Mouse (Mus musculus): ENCODE results near the gene Rab6b. TPM values are rescaled to one million over a fixed set of nuclear protein-coding genes. Genes with fewer than 3 reads are reported as not detected.

The Rab6b gene
- polyA plus RNA-seq, 1 experiment from 2014 or later, result 1.7 TPM

- no peaks in the 10 kb centered on the region for H3K4me1 ChIP-seq (ENCODE audit: control insufficient read depth, insufficient read depth, low read length)
- H3K4me3 ChIP-seq (ENCODE audit: low read depth, low read length), result no peak overlapping the region
- no peak overlapping the region for H3K4me2 ChIP-seq
- ATAC-seq (replicated peaks; ENCODE audit: insufficient number of reproducible peaks, low FRiP score, low TSS enrichment), result no peak
- peaks cover 10% of the 10 kb centered on the region for H3K27me3 ChIP-seq (ENCODE audit: control insufficient read depth, insufficient read depth, low read length)
- H3K9me3 ChIP-seq (replicated peaks; ENCODE audit: control insufficient read depth, low read length), result no peaks in the 10 kb centered on the region
- H3K36me3 ChIP-seq (ENCODE audit: control insufficient read depth, insufficient read depth, low read length), result no peaks in the 10 kb centered on the region
- no peak overlapping the region for H3K9ac ChIP-seq (ENCODE audit: low read depth, low read length)
- no peak overlapping the region for H3K27ac ChIP-seq (ENCODE audit: low read depth, low read length)
- 81% methylated on average over 5 of the region's 5 CpGs for WGBS (ENCODE audit: insufficient replicate concordance)
Observed at GRCm38 (mm10) chr9:103118651-103119275, 7.2 kb downstream of the Rab6b start.

DNA sequence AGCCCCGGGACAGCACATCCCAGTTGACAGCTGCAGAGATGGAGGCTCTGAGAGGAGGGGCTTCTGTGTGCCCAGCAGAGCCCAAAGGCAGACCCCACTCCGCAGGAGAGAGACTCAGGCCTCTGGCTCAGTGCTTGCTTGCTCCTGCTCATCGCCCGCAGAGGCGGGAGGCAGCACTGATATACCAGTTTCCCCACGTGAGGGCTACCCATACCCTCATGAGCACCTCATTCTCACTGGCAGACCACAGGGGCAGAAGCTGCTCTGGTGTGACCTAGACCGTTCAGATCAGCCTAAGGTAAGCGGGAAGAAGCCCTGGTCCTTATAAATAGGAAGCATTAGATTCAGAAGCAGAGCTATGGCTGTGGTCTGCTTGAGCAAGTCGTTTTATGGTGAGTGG is 8.2 kb downstream of the Rab6b start:
- 80% methylated on average over 9 of the region's 9 CpGs for WGBS (ENCODE audit: insufficient replicate concordance)
- no peak overlapping the region for H3K4me3 ChIP-seq (ENCODE audit: low read depth, low read length)
- H3K9ac ChIP-seq (ENCODE audit: low read depth, low read length), result no peak overlapping the region
- no peaks in the 10 kb centered on the region; the same call in 1 of the 2 replicates for H3K27me3 ChIP-seq (ENCODE audit: control insufficient read depth, insufficient read depth, low read length)
- H3K4me1 ChIP-seq (ENCODE audit: control insufficient read depth, insufficient read depth, low read length), result no peaks in the 10 kb centered on the region
- no peaks in the 10 kb centered on the region for H3K36me3 ChIP-seq (ENCODE audit: control insufficient read depth, insufficient read depth, low read length)
- no peak for ATAC-seq (replicated peaks; ENCODE audit: insufficient number of reproducible peaks, low FRiP score, low TSS enrichment)
- H3K27ac ChIP-seq (ENCODE audit: low read depth, low read length), result no peak overlapping the region
- no peak overlapping the region for H3K4me2 ChIP-seq
- no peaks in the 10 kb centered on the region for H3K9me3 ChIP-seq (replicated peaks; ENCODE audit: control insufficient read depth, low read length)

GRCm38 (mm10) chr9:103120231-103120630 is 8.6 kb downstream of the Rab6b start:
- no peak for ATAC-seq (replicated peaks; ENCODE audit: insufficient number of reproducible peaks, low FRiP score, low TSS enrichment)
- Histone ChIP-seq H3K4me2 (no peak overlapping the region), H3K36me3 (ENCODE audit: control insufficient read depth, insufficient read depth, low read length) (no peaks in the 10 kb centered on the region), H3K9me3 (replicated peaks; ENCODE audit: control insufficient read depth, low read length) (no peaks in the 10 kb centered on the region), H3K4me1 (ENCODE audit: control insufficient read depth, insufficient read depth, low read length) (no peaks in the 10 kb centered on the region), H3K9ac (ENCODE audit: low read depth, low read length) (no peak overlapping the region), H3K27ac (ENCODE audit: low read depth, low read length) (no peak overlapping the region), H3K4me3 (ENCODE audit: low read depth, low read length) (no peak overlapping the region), H3K27me3 (ENCODE audit: control insufficient read depth, insufficient read depth, low read length) (no peaks in the 10 kb centered on the region)
- 35% methylated on average over 2 of the region's 2 CpGs for WGBS (ENCODE audit: insufficient replicate concordance)

- Histone ChIP-seq H3K9ac (ENCODE audit: low read depth, low read length) (no peak overlapping the region), H3K4me2 (no peak overlapping the region), H3K4me3 (ENCODE audit: low read depth, low read length) (no peak overlapping the region), H3K27me3 (ENCODE audit: control insufficient read depth, insufficient read depth, low read length) (no peaks in the 10 kb centered on the region), H3K9me3 (replicated peaks; ENCODE audit: control insufficient read depth, low read length) (no peaks in the 10 kb centered on the region), H3K4me1 (ENCODE audit: control insufficient read depth, insufficient read depth, low read length) (no peaks in the 10 kb centered on the region), H3K36me3 (ENCODE audit: control insufficient read depth, insufficient read depth, low read length) (no peaks in the 10 kb centered on the region), H3K27ac (ENCODE audit: low read depth, low read length) (no peak overlapping the region)
- no peak for ATAC-seq (replicated peaks; ENCODE audit: insufficient number of reproducible peaks, low FRiP score, low TSS enrichment)
- WGBS (ENCODE audit: insufficient replicate concordance), result 78% methylated on average over 7 of the region's 7 CpGs
Observed at GRCm38 (mm10) chr9:103121546-103121945, 10.0 kb downstream of the Rab6b start.

DNA sequence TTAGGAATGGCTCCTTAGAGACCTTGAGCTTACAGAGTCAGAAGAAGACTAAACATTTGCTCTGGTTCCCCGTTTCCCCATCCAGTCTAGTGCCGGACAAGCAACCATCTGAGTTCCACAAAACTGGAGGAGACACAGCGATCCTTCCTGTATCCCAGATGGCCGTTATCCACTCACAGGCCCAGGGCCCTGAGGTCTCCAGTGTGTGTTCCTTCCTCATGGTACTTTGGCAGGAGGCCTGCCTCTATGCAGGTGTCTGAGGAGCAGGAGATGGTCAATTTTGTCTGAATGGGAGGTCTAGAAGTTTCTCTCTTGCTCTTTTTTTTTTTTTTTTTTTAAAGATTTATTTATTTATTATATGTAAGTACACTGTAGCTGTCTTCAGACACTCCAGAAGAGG is 13.2 kb downstream of the Rab6b start:
- no peak overlapping the region for H3K4me2 ChIP-seq
- WGBS (ENCODE audit: insufficient replicate concordance), result 88% methylated on average over 4 of the region's 4 CpGs
- H3K9ac ChIP-seq (ENCODE audit: low read depth, low read length), result no peak overlapping the region
- H3K4me1 ChIP-seq (ENCODE audit: control insufficient read depth, insufficient read depth, low read length), result no peaks in the 10 kb centered on the region
- no peaks in the 10 kb centered on the region for H3K27me3 ChIP-seq (ENCODE audit: control insufficient read depth, insufficient read depth, low read length)
- no peak for ATAC-seq (replicated peaks; ENCODE audit: insufficient number of reproducible peaks, low FRiP score, low TSS enrichment)
- no peaks in the 10 kb centered on the region for H3K9me3 ChIP-seq (replicated peaks; ENCODE audit: control insufficient read depth, low read length)
- no peak overlapping the region for H3K4me3 ChIP-seq (ENCODE audit: low read depth, low read length)
- H3K36me3 ChIP-seq (ENCODE audit: control insufficient read depth, insufficient read depth, low read length), result no peaks in the 10 kb centered on the region
- H3K27ac ChIP-seq (ENCODE audit: low read depth, low read length), result no peak overlapping the region

DNA sequence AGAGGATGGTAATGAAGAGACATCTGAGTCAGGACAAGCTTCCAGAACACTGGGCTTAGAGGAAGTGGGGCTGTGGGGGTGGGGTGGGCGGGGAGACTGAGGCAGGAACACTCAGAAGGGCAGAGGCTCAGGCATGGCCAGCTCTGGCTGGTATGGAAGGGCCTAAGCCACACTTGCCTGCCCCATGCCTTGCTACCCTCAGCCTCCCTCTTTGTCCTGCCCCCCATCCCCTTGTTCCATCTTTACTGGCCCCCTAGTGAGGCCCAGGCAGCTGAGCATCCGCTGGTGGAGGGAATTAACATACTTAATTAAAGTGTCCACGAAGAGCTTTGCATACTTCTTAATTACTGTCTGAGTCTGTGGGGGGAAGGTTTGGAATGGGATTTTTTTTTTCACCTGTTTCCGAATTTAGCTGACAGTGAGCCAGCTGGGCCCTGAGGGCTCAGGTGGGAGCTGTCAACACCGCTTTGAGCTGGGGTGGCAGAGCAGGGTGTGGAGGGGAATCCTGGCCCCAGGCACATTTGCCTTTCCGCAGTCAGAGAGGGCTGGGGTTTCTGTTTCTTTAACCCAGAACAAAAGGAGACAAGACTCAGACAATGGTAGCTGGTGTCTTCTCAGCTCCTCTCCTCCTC is 22.0 kb downstream of the Rab6b start:
- Histone ChIP-seq H3K4me2 (no peak overlapping the region), H3K9ac (ENCODE audit: low read depth, low read length) (no peak overlapping the region), H3K36me3 (ENCODE audit: control insufficient read depth, insufficient read depth, low read length) (no peaks in the 10 kb centered on the region), H3K4me1 (ENCODE audit: control insufficient read depth, insufficient read depth, low read length) (peaks cover 20% of the 10 kb centered on the region), H3K4me3 (ENCODE audit: low read depth, low read length) (no peak overlapping the region), H3K9me3 (replicated peaks; ENCODE audit: control insufficient read depth, low read length) (no peaks in the 10 kb centered on the region), H3K27ac (ENCODE audit: low read depth, low read length) (no peak overlapping the region), H3K27me3 (ENCODE audit: control insufficient read depth, insufficient read depth, low read length) (no peaks in the 10 kb centered on the region)
- 40% methylated on average over 6 of the region's 6 CpGs for WGBS (ENCODE audit: insufficient replicate concordance)
- ATAC-seq (replicated peaks; ENCODE audit: insufficient number of reproducible peaks, low FRiP score, low TSS enrichment), result no peak

- Histone ChIP-seq H3K9me3 (replicated peaks; ENCODE audit: control insufficient read depth, low read length) (no peaks in the 10 kb centered on the region), H3K27me3 (ENCODE audit: control insufficient read depth, insufficient read depth, low read length) (no peaks in the 10 kb centered on the region), H3K36me3 (ENCODE audit: control insufficient read depth, insufficient read depth, low read length) (no peaks in the 10 kb centered on the region), H3K4me1 (ENCODE audit: control insufficient read depth, insufficient read depth, low read length) (peaks cover 24% of the 10 kb centered on the region), H3K27ac (ENCODE audit: low read depth, low read length) (no peak overlapping the region), H3K9ac (ENCODE audit: low read depth, low read length) (no peak overlapping the region), H3K4me3 (ENCODE audit: low read depth, low read length) (no peak overlapping the region), H3K4me2 (no peak overlapping the region)
- no peak for ATAC-seq (replicated peaks; ENCODE audit: insufficient number of reproducible peaks, low FRiP score, low TSS enrichment)
- WGBS (ENCODE audit: insufficient replicate concordance), result 45% methylated on average over 9 of the region's 9 CpGs
Observed at GRCm38 (mm10) chr9:103134450-103135030, 23.0 kb downstream of the Rab6b start.

GRCm38 (mm10) chr9:103139481-103139880 is 27.9 kb downstream of the Rab6b start:
- Histone ChIP-seq H3K4me1 (ENCODE audit: control insufficient read depth, insufficient read depth, low read length) (peaks cover 22% of the 10 kb centered on the region), H3K9ac (ENCODE audit: low read depth, low read length) (no peak overlapping the region), H3K9me3 (replicated peaks; ENCODE audit: control insufficient read depth, low read length) (no peaks in the 10 kb centered on the region), H3K4me2 (no peak overlapping the region), H3K27me3 (ENCODE audit: control insufficient read depth, insufficient read depth, low read length) (no peaks in the 10 kb centered on the region), H3K27ac (ENCODE audit: low read depth, low read length) (no peak overlapping the region), H3K36me3 (ENCODE audit: control insufficient read depth, insufficient read depth, low read length) (no peaks in the 10 kb centered on the region), H3K4me3 (ENCODE audit: low read depth, low read length) (no peak overlapping the region)
- WGBS (ENCODE audit: insufficient replicate concordance), result 65% methylated on average over 6 of the region's 6 CpGs
- no peak for ATAC-seq (replicated peaks; ENCODE audit: insufficient number of reproducible peaks, low FRiP score, low TSS enrichment)

- Histone ChIP-seq H3K9ac (ENCODE audit: low read depth, low read length) (no peak overlapping the region), H3K36me3 (ENCODE audit: control insufficient read depth, insufficient read depth, low read length) (no peaks in the 10 kb centered on the region), H3K9me3 (replicated peaks; ENCODE audit: control insufficient read depth, low read length) (no peaks in the 10 kb centered on the region), H3K4me2 (no peak overlapping the region), H3K27ac (ENCODE audit: low read depth, low read length) (no peak overlapping the region), H3K4me3 (ENCODE audit: low read depth, low read length) (no peak overlapping the region), H3K27me3 (ENCODE audit: control insufficient read depth, insufficient read depth, low read length) (no peaks in the 10 kb centered on the region), H3K4me1 (ENCODE audit: control insufficient read depth, insufficient read depth, low read length) (peaks cover 26% of the 10 kb centered on the region)
- no peak for ATAC-seq (replicated peaks; ENCODE audit: insufficient number of reproducible peaks, low FRiP score, low TSS enrichment)
- 72% methylated on average over 6 of the region's 6 CpGs for WGBS (ENCODE audit: insufficient replicate concordance)
Observed at GRCm38 (mm10) chr9:103140384-103140783, 28.8 kb downstream of the Rab6b start.

Data from heart, embryonic 11.5 days (tissue).